In the genomic region with DNA sequence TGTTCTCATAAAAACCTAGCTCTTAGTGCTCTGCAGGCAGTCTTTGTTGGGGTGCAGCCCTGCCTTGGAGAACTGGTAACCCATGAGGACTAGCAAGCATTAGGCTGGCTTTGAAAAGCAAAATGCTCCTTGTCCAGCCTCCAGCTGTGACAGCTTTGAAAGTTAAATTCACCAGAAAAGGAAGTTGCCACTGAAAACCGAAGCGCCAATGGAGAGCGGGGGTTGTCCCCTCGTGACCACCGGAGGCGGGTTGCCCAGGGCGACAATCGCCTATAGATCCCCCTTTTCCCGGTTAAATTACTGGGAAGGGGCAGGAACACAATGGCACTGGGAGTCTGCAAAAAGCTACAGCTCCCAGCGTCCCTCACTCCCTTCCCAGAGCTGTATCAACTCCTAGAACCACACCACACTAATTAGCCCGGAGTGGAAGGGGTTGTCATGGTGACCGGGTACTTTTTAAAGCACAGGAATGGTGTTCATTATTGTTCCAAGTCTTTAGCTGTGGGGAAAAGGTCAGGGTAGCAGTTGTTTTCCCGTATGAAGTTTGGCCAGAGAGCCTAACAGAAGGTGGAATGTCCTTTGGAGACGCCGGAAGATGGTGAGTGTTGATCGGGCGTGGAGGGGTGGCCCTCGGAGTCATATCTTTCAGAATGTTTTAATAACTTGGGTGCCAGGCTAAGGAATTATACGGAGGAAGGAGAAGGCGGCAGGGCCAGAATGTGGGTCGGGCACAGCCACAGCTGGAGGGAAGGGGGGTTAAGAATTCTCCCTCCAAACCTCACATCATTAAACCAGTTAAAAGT, we compare ENCODE assay signal across 8 mouse cellular contexts.
DNase-seq lines count a peak whose midpoint lies in the region; ATAC-seq and TF ChIP-seq lines count a peak whose summit lies in the region.

No protein-coding gene starts in this region.

- no peaks in the 10 kb centered on the region for H3K27me3 ChIP-seq in cerebellum, adult 2 months (ENCODE audit: control insufficient read depth, insufficient read depth, low read length)
- H3K27me3 ChIP-seq in heart, embryonic 16.5 days (ENCODE audit: control insufficient read depth, insufficient read depth, low read length), result no peaks in the 10 kb centered on the region
- H3K27me3 ChIP-seq in liver, embryonic 12.5 days (replicated peaks), result no peaks in the 10 kb centered on the region
- H3K27me3 ChIP-seq in myocyte (ENCODE audit: control insufficient read depth, insufficient read depth, insufficient read length), result no peaks in the 10 kb centered on the region
- no peaks in the 10 kb centered on the region for H3K27me3 ChIP-seq in stomach, embryonic 15.5 days (replicated peaks)

- H3K4me2 ChIP-seq in heart, embryonic 16.5 days (ENCODE audit: low read depth, low read length), result peak overlapping the region; percentile 66
- peak overlapping the region; percentile 38 for H3K4me2 ChIP-seq in liver, embryonic 12.5 days
- peak overlapping the region; percentile 97 for H3K4me2 ChIP-seq in myocyte (ENCODE audit: low read depth)
- peak overlapping the region; percentile 51 for H3K4me2 ChIP-seq in stomach, embryonic 15.5 days

- ATAC-seq in heart, embryonic 16.5 days (replicated peaks; ENCODE audit: extremely low read depth, insufficient read depth, low FRiP score), result peak; percentile 34
- no peak for ATAC-seq in liver, embryonic 12.5 days
- ATAC-seq in stomach, embryonic 15.5 days (ENCODE audit: insufficient read depth, low FRiP score, low read depth), result peak; percentile 32; the same call in 1 of the 2 replicates

- H3K4me1 ChIP-seq in cerebellum, adult 2 months (ENCODE audit: control insufficient read depth, insufficient read depth, low read length), result no peaks in the 10 kb centered on the region
- H3K4me1 ChIP-seq in embryonic fibroblast, embryonic 13.5 days (ENCODE audit: control insufficient read depth, insufficient read depth, low read length), result peaks cover 9% of the 10 kb centered on the region
- H3K4me1 ChIP-seq in heart, embryonic 16.5 days (ENCODE audit: control insufficient read depth, insufficient read depth, low read length), result peaks cover 21% of the 10 kb centered on the region
- 0 out of 2 replicates have a peak, but pooled peaks cover 4% of the 10 kb centered on the region for H3K4me1 ChIP-seq in liver, embryonic 12.5 days
- 0 out of 2 replicates have a peak, but pooled peaks cover 15% of the 10 kb centered on the region for H3K4me1 ChIP-seq in stomach, embryonic 15.5 days

- H3K36me3 ChIP-seq in heart, embryonic 16.5 days (ENCODE audit: control insufficient read depth, insufficient read depth), result no peaks in the 10 kb centered on the region
- peaks cover 18% of the 10 kb centered on the region; the same call in 1 of the 2 replicates for H3K36me3 ChIP-seq in liver, embryonic 12.5 days
- H3K36me3 ChIP-seq in myocyte (ENCODE audit: control insufficient read depth, insufficient read depth), result peaks cover 36% of the 10 kb centered on the region
- peaks cover 8% of the 10 kb centered on the region; the same call in 1 of the 2 replicates for H3K36me3 ChIP-seq in stomach, embryonic 15.5 days

- H3ac ChIP-seq in myocyte (ENCODE audit: control insufficient read depth, insufficient read length), result no peak overlapping the region

- TF ChIP-seq CTCF in cerebellum, adult 2 months (IDR thresholded peaks at IDR 0.05; ENCODE audit: borderline replicate concordance, insufficient read depth, low read depth, low read length), result no peak
- TF ChIP-seq CTCF in embryonic fibroblast, embryonic 13.5 days (IDR thresholded peaks at IDR 0.05; ENCODE audit: borderline replicate concordance, insufficient read depth, low read length), result no peak

- H3K9ac ChIP-seq in heart, embryonic 16.5 days (ENCODE audit: low read length), result peak overlapping the region; percentile 69
- H3K9ac ChIP-seq in liver, embryonic 12.5 days, result no peak overlapping the region
- no peak overlapping the region for H3K9ac ChIP-seq in stomach, embryonic 15.5 days

- peaks cover 25% of the 10 kb centered on the region for H3K79me2 ChIP-seq in myocyte (ENCODE audit: control insufficient read depth, insufficient read depth)

- 63% methylated on average over 21 of the region's 21 CpGs for WGBS in cerebellum, adult 2 months
- 8% methylated on average over 21 of the region's 21 CpGs for WGBS in heart, embryonic 16.5 days
- 36% methylated on average over 21 of the region's 21 CpGs for WGBS in liver, embryonic 12.5 days (ENCODE audit: insufficient replicate concordance)
- 7% methylated on average over 21 of the region's 21 CpGs for WGBS in stomach, embryonic 15.5 days

- no peaks in the 10 kb centered on the region for H3K9me3 ChIP-seq in heart, embryonic 16.5 days (replicated peaks; ENCODE audit: control insufficient read depth, low read length)
- no peaks in the 10 kb centered on the region for H3K9me3 ChIP-seq in liver, embryonic 12.5 days (replicated peaks)
- no peaks in the 10 kb centered on the region for H3K9me3 ChIP-seq in stomach, embryonic 15.5 days

- H3K27ac ChIP-seq in cerebellum, adult 2 months (ENCODE audit: insufficient read depth, low read length), result no peak overlapping the region
- peak overlapping the region; percentile 95 for H3K27ac ChIP-seq in embryonic fibroblast, embryonic 13.5 days (ENCODE audit: insufficient read depth, low read length)
- H3K27ac ChIP-seq in heart, embryonic 16.5 days (ENCODE audit: low read length), result peak overlapping the region; percentile 64
- H3K27ac ChIP-seq in liver, embryonic 12.5 days, result no peak overlapping the region
- peak overlapping the region; percentile 84 for H3K27ac ChIP-seq in stomach, embryonic 15.5 days

- H3K4me3 ChIP-seq in cerebellum, adult 2 months (replicated peaks; ENCODE audit: insufficient read depth, low read depth, low read length), result peak overlapping the region; percentile 33
- H3K4me3 ChIP-seq in embryonic fibroblast, embryonic 13.5 days (ENCODE audit: insufficient read depth, low read length), result peak overlapping the region; percentile 40
- peak overlapping the region; percentile 58 for H3K4me3 ChIP-seq in heart, embryonic 16.5 days (ENCODE audit: low read length)
- H3K4me3 ChIP-seq in liver, embryonic 12.5 days, result peak overlapping the region; percentile 36
- peak overlapping the region; percentile 23 for H3K4me3 ChIP-seq in myocyte
- H3K4me3 ChIP-seq in stomach, embryonic 15.5 days (replicated peaks), result peak overlapping the region; percentile 40

- no peak for TF ChIP-seq POLR2A in cerebellum, adult 2 months (IDR thresholded peaks at IDR 0.05; ENCODE audit: borderline replicate concordance, insufficient read depth, low read length)
- TF ChIP-seq POLR2A in embryonic fibroblast, embryonic 13.5 days (IDR thresholded peaks at IDR 0.05; ENCODE audit: low read depth, low read length), result peak; percentile 34; the same call in 1 of the 2 replicates
- peak; percentile 37 for TF ChIP-seq POLR2A in myocyte (IDR thresholded peaks at IDR 0.05; ENCODE audit: insufficient read length, low read depth)

- no peak for DNase-seq in cerebellum, adult 2 months
- no peak for DNase-seq in cerebellum, postnatal 14 days
- peak; percentile 69 for DNase-seq in kidney, postnatal 10 days

TF ChIP-seq in myocyte, 11 proteins besides CTCF, POLR2A, EP300 and RAD21:
- TF ChIP-seq MYOG (IDR thresholded peaks at IDR 0.05; ENCODE audit: control insufficient read depth in 1 of 3, insufficient read depth in 1 of 3, insufficient read length in 2 of 3, low read depth in 2 of 3) (peak in 1 of 3 experiments; percentile 65), POLR2AphosphoS2 (IDR thresholded peaks at IDR 0.05; ENCODE audit: insufficient read length, low read depth) (no peak), REST (IDR thresholded peaks at IDR 0.05; ENCODE audit: insufficient read depth, insufficient read length) (no peak), SRF (IDR thresholded peaks at IDR 0.05; ENCODE audit: control insufficient read depth, insufficient read length, low read depth) (peak; percentile 75), CEBPB (IDR thresholded peaks at IDR 0.05; ENCODE audit: insufficient read depth, poor library complexity, severe bottlenecking) (no peak), E2F4 (IDR thresholded peaks at IDR 0.05; ENCODE audit: insufficient read depth) (no peak), USF1 (IDR thresholded peaks at IDR 0.05; ENCODE audit: low read depth) (peak; percentile 88), TCF3 (IDR thresholded peaks at IDR 0.05; ENCODE audit: insufficient read length, low read depth) (no peak), TCF12 (IDR thresholded peaks at IDR 0.05; ENCODE audit: insufficient read depth, poor library complexity, severe bottlenecking) (peak; percentile 39), MAX (IDR thresholded peaks at IDR 0.05; ENCODE audit: low read depth) (no peak), MYOD1 (IDR thresholded peaks at IDR 0.05; ENCODE audit: control insufficient read depth in 1 of 3, insufficient read length in 2 of 3, low read depth in 2 of 3) (no peak)

Comparison
In these comparisons a context has a peak if more than half of its experiments do, and no peak if none do; other contexts are left out.
1. H3K27ac ChIP-seq: peak in embryonic fibroblast, embryonic 13.5 days (single experiment), heart, embryonic 16.5 days (single experiment) and stomach, embryonic 15.5 days (single experiment); none in cerebellum, adult 2 months (single experiment) and liver, embryonic 12.5 days (single experiment).
2. H3K4me2 ChIP-seq: peak in every context shown above with its lines; median percentile 97 in myocyte; 66 in heart, embryonic 16.5 days; 51 in stomach, embryonic 15.5 days; 38 in liver, embryonic 12.5 days.
3. Peak in every context shown above with its lines, with median percentiles within 50 percentile points of each other: H3K4me3 ChIP-seq.